Mouse (Mus musculus): Measurements from ENCODE around the gene Ano1. TPM values are rescaled to one million over a fixed set of nuclear protein-coding genes. Genes with fewer than 3 reads are reported as not detected.
A peak's percentile ranks its signal among the peaks of the same experiment; 100 is the strongest.

Gene Ano1
- polyA plus RNA-seq, 1 experiment from 2014 or later: 1.8 TPM

DNA sequence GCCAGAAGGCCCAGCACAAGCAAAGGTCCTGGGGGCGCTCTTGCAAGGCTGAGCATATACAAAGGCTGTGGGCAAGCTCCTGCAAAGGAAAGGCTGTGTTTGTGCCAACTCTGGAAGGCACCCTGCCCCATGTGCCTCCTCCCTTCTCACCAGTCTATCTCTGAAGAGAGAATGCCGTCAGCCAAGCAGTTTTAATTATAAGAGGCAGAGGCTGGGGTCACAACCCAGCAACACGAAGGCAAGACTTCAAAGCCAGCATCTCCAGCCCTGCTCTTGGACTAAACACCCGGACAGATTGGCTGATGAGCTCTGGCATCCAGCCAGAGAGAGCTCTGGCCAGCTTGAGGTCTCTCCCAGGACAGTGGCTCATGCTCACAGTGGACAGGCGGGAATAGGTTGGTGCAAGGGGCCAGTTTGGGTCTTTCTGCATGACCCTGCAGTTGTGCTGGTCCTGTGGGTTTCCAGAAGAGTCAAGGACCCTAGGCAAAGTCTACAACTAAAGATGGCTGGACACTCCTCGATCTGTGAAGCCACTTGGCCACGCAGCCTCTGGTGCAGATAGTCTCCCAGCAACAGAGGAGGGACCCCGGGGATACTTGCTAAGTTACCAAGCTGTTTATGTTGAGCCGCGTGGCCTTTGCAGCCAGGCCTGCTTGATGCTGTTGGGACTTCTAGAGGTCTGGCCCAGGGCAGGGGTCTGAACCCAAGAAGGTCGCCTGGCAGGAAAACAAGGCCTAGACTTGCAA is 12.9 kb upstream of the Ano1 start:
- Histone ChIP-seq H3K4me1 (replicated peaks) (peaks cover 11% of the 10 kb centered on the region), H3K27ac (no peak overlapping the region), H3K9ac (replicated peaks) (no peak overlapping the region), H3K4me3 (replicated peaks) (no peak overlapping the region), H3K36me3 (no peaks in the 10 kb centered on the region), H3K9me3 (no peaks in the 10 kb centered on the region), H3K27me3 (no peaks in the 10 kb centered on the region), H3K4me2 (no peak overlapping the region)
- WGBS: 70% methylated on average over 11 of the region's 11 CpGs
- ATAC-seq (ENCODE audit: insufficient number of reproducible peaks, insufficient read depth, low FRiP score, low TSS enrichment, low read depth): no peak

DNA sequence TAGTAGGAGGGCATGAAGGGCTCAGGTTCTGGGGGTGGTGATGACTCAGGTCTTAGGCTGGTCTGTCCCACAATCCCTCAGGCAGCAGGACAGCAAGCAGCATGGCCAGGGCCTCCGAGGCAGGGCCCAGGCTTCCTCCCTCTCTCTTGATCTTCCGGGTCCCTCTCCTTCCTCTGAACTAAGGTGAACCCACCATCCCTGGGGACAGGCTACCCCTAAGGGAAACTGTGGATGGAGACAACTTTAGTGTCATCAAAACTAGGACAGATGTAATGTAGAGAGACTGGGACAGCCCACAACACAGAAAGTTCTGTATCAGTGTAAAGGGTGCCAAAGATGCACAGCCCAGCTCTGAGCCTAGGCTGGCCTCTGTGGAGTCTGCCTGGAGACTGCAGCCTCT is 12.2 kb upstream of the Ano1 start:
- ATAC-seq (ENCODE audit: insufficient number of reproducible peaks, insufficient read depth, low FRiP score, low TSS enrichment, low read depth): no peak
- WGBS: 70% methylated on average over 2 of the region's 2 CpGs
- Histone ChIP-seq H3K9me3 (no peaks in the 10 kb centered on the region), H3K4me1 (replicated peaks) (peaks cover 8% of the 10 kb centered on the region; the same call in 1 of the 2 replicates), H3K36me3 (no peaks in the 10 kb centered on the region), H3K27ac (no peak overlapping the region), H3K9ac (replicated peaks) (no peak overlapping the region), H3K4me3 (replicated peaks) (no peak overlapping the region), H3K27me3 (no peaks in the 10 kb centered on the region), H3K4me2 (no peak overlapping the region)

DNA sequence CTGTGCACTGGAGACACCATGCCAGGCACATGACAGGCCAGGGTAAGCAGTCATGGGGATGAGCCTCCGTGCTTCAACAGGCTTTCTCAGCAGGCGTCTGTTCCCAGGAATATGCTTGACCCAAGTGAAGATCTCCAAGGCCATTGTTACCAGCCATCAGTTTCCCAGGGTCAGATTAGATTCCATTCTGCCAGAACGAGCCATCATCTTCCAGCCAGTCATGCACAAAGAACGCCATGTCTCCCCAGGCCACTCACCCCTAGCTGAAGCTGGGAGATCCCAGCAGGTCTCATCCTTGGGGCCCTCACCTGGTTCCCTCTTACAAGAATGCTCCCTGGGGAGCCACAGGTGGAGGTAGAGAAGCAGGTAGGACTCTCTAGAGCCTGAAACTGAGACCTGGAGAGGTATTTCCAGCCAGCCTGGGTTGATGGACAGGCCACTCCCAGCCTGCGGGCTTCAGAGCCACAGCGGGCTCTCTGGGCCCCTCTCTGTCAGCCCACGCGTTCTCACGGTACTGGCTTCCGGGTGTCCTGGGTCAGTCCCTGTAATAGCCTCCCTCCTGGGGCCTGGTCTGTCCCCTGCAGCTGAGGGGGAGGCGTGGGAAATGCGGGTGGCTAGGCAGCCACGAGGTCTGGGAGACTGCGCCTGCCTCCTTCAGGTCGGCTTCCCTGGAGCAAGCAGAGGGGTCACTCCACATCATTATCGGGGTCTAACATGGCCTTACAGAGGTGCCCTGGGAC is 10.9 kb upstream of the Ano1 start:
- H3K4me1 ChIP-seq (replicated peaks): peaks cover 8% of the 10 kb centered on the region; the same call in 1 of the 2 replicates
- H3K27me3 ChIP-seq: no peaks in the 10 kb centered on the region
- H3K36me3 ChIP-seq: no peaks in the 10 kb centered on the region
- 66% methylated on average over 16 of the region's 16 CpGs for WGBS
- H3K4me3 ChIP-seq (replicated peaks): no peak overlapping the region
- no peaks in the 10 kb centered on the region for H3K9me3 ChIP-seq
- no peak overlapping the region for H3K27ac ChIP-seq
- no peak overlapping the region for H3K4me2 ChIP-seq
- no peak overlapping the region for H3K9ac ChIP-seq (replicated peaks)
- no peak for ATAC-seq (ENCODE audit: insufficient number of reproducible peaks, insufficient read depth, low FRiP score, low TSS enrichment, low read depth)

DNA sequence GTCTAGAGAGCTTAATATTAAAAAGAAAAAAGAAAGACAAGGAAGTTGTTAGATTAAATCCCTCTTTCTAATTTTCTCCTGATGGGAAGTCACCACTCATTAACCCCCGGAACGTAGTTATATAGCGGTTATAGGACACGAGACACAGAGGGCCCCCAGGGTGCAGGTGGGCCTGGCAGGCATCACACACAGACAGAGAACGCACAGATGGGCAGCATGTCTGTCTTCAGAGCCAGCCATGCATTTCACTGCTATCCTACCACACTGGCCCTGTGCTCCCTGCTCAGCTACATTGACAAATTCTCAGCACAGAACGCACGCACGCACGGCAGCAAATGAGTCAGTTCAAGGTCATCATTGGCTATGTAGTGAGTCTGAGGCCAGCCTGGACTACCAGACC is 8.5 kb upstream of the Ano1 start:
- Histone ChIP-seq H3K4me3 (replicated peaks) (no peak overlapping the region), H3K4me1 (replicated peaks) (peaks cover 8% of the 10 kb centered on the region; the same call in 1 of the 2 replicates), H3K9me3 (no peaks in the 10 kb centered on the region), H3K27ac (no peak overlapping the region), H3K27me3 (no peaks in the 10 kb centered on the region), H3K9ac (replicated peaks) (no peak overlapping the region), H3K4me2 (no peak overlapping the region), H3K36me3 (no peaks in the 10 kb centered on the region)
- 54% methylated on average over 9 of the region's 9 CpGs for WGBS
- no peak for ATAC-seq (ENCODE audit: insufficient number of reproducible peaks, insufficient read depth, low FRiP score, low TSS enrichment, low read depth)

- 40% methylated on average over 2 of the region's 2 CpGs for WGBS
Measured at GRCm38 (mm10) chr7:144759455-144759854, 7.7 kb upstream of the Ano1 start.

DNA sequence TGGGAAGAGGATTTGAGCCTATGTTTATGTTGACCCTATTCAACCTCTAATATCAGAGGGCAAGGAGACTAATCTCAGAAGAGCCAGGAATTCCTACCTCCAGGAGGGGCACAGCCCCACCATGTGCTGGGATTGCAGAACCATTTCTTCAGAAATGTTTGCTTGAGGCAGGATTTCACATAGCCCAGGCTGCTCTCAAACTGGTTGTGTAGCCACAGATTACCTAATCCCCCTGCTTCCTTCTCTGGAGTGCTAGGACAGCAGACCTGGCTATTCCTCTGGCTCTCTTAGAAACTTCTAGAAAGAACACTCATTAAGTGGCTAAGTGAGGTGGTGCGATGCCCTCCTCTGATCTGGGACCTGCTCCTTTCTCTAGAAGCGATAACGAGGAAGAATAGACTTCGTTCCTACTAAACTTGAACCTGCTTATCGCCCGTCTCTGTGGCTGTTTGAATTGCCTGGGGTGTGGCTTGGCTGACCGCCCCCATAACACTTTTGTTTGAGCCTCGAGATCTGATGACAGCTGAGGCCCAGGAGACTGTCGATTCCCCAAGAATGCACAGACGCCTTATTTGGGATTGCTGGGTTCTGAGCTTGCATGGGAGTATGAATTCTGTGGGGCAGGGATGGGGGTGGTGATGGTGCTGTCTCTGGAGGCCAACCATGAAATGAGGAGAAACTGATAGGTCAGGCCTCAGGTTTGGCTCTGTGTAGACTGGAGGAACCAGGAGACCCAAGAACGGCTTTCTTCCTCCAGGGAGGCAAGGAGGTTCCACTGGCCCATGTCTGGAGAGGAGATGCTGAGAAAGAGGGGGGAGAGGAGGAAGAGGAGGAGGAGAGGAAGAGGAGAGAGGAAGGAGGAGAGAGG is 4.0 kb upstream of the Ano1 start:
- Histone ChIP-seq H3K9ac (replicated peaks) (no peak overlapping the region), H3K27ac (no peak overlapping the region), H3K4me2 (no peak overlapping the region), H3K9me3 (no peaks in the 10 kb centered on the region), H3K4me1 (replicated peaks) (peaks cover 14% of the 10 kb centered on the region), H3K36me3 (no peaks in the 10 kb centered on the region), H3K27me3 (0 out of 2 replicates have a peak, but pooled peaks cover 3% of the 10 kb centered on the region), H3K4me3 (replicated peaks) (no peak overlapping the region)
- no peak for ATAC-seq (ENCODE audit: insufficient number of reproducible peaks, insufficient read depth, low FRiP score, low TSS enrichment, low read depth)
- WGBS: 79% methylated on average over 11 of the region's 11 CpGs

More at GRCm38 (mm10) chr7:144759455-144759854, 7.7 kb upstream of the Ano1 start:
- no peak for ATAC-seq (ENCODE audit: insufficient number of reproducible peaks, insufficient read depth, low FRiP score, low TSS enrichment, low read depth)
- Histone ChIP-seq H3K27me3 (no peaks in the 10 kb centered on the region), H3K9me3 (no peaks in the 10 kb centered on the region), H3K4me1 (replicated peaks) (peaks cover 8% of the 10 kb centered on the region; the same call in 1 of the 2 replicates), H3K9ac (replicated peaks) (no peak overlapping the region), H3K4me2 (no peak overlapping the region), H3K4me3 (replicated peaks) (no peak overlapping the region), H3K36me3 (no peaks in the 10 kb centered on the region), H3K27ac (no peak overlapping the region)

GRCm38 (mm10) chr7:144754722-144755121 is 2.9 kb upstream of the Ano1 start:
- Histone ChIP-seq H3K4me3 (replicated peaks) (no peak overlapping the region), H3K9ac (replicated peaks) (no peak overlapping the region), H3K27ac (no peak overlapping the region), H3K36me3 (no peaks in the 10 kb centered on the region), H3K4me2 (no peak overlapping the region), H3K4me1 (replicated peaks) (peaks cover 7% of the 10 kb centered on the region), H3K27me3 (0 out of 2 replicates have a peak, but pooled peaks cover 3% of the 10 kb centered on the region), H3K9me3 (no peaks in the 10 kb centered on the region)
- ATAC-seq (ENCODE audit: insufficient number of reproducible peaks, insufficient read depth, low FRiP score, low TSS enrichment, low read depth): no peak
- 89% methylated on average over 2 of the region's 2 CpGs for WGBS

GRCm38 (mm10) chr7:144753657-144754031 is 1.9 kb upstream of the Ano1 start:
- WGBS: 86% methylated on average over 9 of the region's 9 CpGs
- Histone ChIP-seq H3K36me3 (no peaks in the 10 kb centered on the region), H3K9ac (replicated peaks) (no peak overlapping the region), H3K4me2 (no peak overlapping the region), H3K4me3 (replicated peaks) (no peak overlapping the region), H3K27me3 (0 out of 2 replicates have a peak, but pooled peaks cover 3% of the 10 kb centered on the region), H3K9me3 (no peaks in the 10 kb centered on the region), H3K4me1 (replicated peaks) (peaks cover 6% of the 10 kb centered on the region), H3K27ac (no peak overlapping the region)
- ATAC-seq (ENCODE audit: insufficient number of reproducible peaks, insufficient read depth, low FRiP score, low TSS enrichment, low read depth): peak; percentile 33; the same call in 1 of the 2 replicates

DNA sequence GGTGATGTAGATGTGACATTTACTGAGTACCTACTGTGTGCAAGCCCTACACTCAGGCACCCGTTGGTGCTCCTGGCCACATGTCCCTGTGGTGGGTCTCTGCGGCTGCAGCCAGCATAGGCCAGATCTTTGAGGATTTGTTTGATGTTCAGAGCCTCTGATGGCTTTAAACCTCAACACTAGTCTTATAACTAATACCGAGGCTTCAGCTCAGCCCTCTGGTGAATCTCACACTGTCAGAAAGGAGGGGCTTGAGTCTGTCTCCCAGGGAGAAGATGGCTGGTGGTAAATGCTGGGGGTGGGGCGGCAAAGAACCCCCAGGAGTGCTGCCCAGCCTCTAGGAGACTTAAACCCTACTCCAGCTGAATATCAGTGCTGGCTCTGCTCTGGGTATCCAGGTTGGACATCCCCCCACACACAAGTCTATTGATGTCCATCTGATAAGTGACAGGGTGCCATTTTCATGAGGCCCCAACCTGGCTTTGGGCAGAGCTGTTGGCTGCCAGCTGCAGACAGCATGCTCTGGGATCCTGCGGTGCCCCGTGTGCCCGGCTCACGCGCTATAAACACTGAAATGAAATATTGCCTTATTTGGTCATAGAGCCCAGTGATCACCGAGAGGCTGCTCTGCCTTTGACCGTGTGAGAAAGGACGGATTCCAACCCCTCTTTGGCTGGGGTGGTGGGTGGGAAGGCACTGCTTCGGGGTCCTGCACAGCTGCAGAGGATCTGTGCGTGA is 1.3 kb upstream of the Ano1 start:
- Histone ChIP-seq H3K9me3 (no peaks in the 10 kb centered on the region), H3K27me3 (0 out of 2 replicates have a peak, but pooled peaks cover 3% of the 10 kb centered on the region), H3K9ac (replicated peaks) (no peak overlapping the region), H3K27ac (no peak overlapping the region), H3K4me2 (no peak overlapping the region), H3K4me1 (replicated peaks) (peaks cover 6% of the 10 kb centered on the region), H3K4me3 (replicated peaks) (no peak overlapping the region), H3K36me3 (no peaks in the 10 kb centered on the region)
- WGBS: 63% methylated on average over 14 of the region's 14 CpGs
- no peak for ATAC-seq (ENCODE audit: insufficient number of reproducible peaks, insufficient read depth, low FRiP score, low TSS enrichment, low read depth)

GRCm38 (mm10) chr7:144747756-144748155 is 4.0 kb downstream of the Ano1 start:
- WGBS: 52% methylated on average over 2 of the region's 2 CpGs
- Histone ChIP-seq H3K9me3 (no peaks in the 10 kb centered on the region), H3K4me3 (replicated peaks) (no peak overlapping the region), H3K36me3 (no peaks in the 10 kb centered on the region), H3K9ac (replicated peaks) (no peak overlapping the region), H3K27ac (no peak overlapping the region), H3K4me2 (no peak overlapping the region), H3K27me3 (0 out of 2 replicates have a peak, but pooled peaks cover 3% of the 10 kb centered on the region), H3K4me1 (replicated peaks) (no peaks in the 10 kb centered on the region)
- no peak for ATAC-seq (ENCODE audit: insufficient number of reproducible peaks, insufficient read depth, low FRiP score, low TSS enrichment, low read depth)
